Mouse (Mus musculus): ENCODE measurements around the gene Bbox1.

Gene Bbox1

DNA sequence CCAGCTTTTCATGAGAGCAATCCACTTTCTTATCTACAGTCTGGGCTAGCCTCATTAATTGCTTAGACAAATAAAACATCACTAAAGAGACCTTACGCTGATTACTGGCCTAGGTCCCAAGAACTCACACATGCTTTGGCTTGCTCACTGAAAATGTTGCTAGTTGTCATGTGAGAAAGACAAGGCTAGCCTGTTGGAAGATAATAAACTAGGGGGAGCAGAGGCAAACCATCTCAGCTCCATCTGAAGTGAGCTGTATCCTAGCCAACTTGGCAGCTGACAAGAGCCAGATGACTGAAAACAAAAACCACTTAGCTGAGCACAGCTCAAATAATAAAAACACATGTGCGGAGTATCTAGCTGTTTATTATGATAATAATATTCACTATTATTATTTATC is 40.2 kb downstream of the Bbox1 start:
- DNase-seq (ENCODE audit: low read depth), result peak; percentile 19

DNA sequence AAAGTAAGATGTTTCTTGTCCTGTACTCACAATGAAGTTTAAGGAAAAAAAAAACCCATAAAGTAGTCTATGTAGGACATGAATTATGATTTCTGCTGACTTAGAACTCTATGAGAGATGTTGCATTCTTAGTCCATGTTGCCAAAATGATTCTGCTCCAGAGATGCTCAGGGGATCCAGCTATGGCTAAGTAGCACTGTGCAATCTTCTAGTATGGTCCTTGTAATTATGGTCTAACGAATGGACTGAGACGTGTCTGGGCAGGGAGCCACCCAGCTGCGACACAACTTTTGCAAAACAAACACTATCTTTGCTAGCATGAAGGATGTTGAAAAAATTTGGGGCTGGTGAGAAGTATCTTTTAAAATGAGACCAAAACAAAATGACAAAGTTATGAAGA is 45.1 kb downstream of the Bbox1 start:
- no peak for DNase-seq (ENCODE audit: low read depth)

GRCm38 (mm10) chr2:110232252-110232651 is 82.1 kb downstream of the Bbox1 start:
- DNase-seq (ENCODE audit: low read depth), result no peak

GRCm38 (mm10) chr2:110230753-110231152 is 83.6 kb downstream of the Bbox1 start:
- no peak for DNase-seq (ENCODE audit: low read depth)

GRCm38 (mm10) chr2:110229143-110230087 is 84.9 kb downstream of the Bbox1 start:
- peak; percentile 89 for DNase-seq (ENCODE audit: low read depth)

- no peak for DNase-seq (ENCODE audit: low read depth)
Observed at GRCm38 (mm10) chr2:110226421-110226820, 87.9 kb downstream of the Bbox1 start.

DNA sequence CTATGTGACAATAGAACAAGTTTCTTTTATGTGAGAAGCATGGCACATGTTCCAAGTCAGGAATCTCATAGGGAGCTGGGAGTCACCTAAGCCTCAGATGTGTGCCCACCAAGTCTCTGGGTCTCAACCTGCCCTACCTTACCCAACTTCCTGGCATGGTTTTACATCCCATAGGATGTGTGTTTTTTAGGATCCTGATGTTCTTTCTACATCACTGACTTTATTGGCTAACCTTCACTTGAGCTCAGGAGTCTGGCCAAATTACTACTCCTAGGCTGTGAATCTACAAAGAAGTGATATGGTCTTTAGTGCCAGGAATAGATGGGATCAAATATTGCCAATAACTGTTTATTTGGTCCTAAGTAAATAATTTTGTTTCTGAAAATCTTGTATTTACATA is 88.4 kb downstream of the Bbox1 start:
- no peak for DNase-seq (ENCODE audit: low read depth)

GRCm38 (mm10) chr2:110222793-110223192 is 91.6 kb downstream of the Bbox1 start:
- DNase-seq (ENCODE audit: low read depth), result no peak

DNA sequence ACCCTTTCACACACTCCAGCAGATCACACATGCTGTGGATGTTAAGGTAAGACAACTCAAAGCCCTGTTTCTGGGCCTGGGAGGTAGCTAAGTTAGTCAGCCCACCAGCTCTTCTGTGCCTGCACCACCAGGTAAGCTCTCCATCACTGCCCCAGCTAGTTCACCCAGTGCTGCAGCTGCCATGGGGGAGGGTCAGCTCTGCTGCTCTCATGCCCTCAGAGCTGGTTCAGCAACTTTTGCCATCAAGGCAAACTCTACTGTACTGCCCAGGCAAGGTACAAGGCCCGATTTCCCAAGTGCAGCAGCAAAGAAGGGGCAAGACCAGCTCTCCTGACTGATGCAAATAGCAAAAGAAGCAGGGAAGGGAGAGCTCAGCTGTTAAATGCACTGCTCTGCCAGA is 93.9 kb downstream of the Bbox1 start:
- no peak for DNase-seq (ENCODE audit: low read depth)

DNA sequence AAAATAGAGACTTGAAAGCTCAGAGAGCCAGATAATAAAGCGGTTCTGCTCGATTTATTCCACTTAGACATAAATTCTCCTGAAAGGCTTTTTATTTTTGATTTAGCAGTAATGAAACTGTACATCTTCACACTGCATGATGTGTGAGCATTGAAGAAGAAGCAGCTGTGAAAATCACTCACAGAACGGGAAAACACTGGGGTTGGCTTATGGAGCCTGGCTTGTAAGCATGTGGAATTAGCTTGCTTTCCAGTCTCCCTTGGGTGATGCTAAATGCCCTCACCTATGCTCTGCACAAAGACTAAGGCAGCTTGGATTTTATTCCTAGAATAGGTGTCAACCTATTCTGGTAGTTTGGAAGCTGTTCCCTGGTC is 98.7 kb downstream of the Bbox1 start:
- DNase-seq (ENCODE audit: low read depth), result no peak

DNA sequence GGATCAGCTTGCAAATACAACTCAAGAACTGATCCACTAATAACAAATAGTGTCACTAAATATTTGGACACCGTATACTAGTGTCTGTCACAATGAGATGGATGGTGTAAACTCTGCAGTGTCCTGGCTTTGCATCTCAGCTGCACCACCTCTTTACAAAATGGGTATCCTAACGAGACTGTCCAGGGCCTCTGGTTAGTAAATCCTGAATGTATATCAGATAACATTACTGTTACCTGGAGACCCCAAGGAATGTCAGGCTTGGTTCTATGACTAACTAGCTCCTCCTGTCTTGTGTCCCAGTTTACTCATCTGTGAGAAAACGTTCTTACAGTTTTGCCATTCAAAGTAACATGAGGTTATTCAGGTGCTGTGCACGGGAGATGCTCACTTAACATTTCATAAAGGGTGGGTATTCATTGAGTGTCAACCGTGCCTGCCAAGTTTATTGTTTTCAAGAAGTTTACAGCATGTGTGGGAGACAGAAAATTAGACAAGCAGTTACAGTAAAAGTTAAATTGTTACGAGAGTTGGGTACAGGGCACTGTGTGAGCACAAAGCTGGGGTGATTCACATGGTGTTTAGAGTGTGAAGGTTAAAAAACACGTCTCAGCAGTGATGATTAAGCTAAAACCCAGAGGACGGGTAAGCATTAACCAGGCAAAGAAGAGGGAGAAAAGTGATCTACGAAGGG is 99.2 kb downstream of the Bbox1 start:
- DNase-seq (ENCODE audit: low read depth), result no peak

GRCm38 (mm10) chr2:110214278-110214677 is 100.1 kb downstream of the Bbox1 start:
- DNase-seq (ENCODE audit: low read depth), result no peak

All from NIH3T3 (cell line).